Mouse (Mus musculus) brain, embryonic 14.5 days (tissue): ENCODE results near the gene Slc48a1.

Experiments used
- CTCF ChIP-seq: fragments of 200-500 bp; IDR thresholded peaks from 2 replicates; pipeline ENCODE4 v1.5.1; 2012; ENCODE audit warnings: inconsistent platforms, mild to moderate bottlenecking, moderate library complexity, borderline replicate concordance; ENCODE audit not compliant: insufficient read depth, insufficient read length; ENCODE audit errors: extremely low read depth
- POLR2A ChIP-seq: fragments of 200-500 bp; IDR thresholded peaks from 2 replicates; pipeline ENCODE4 v1.6.1; 2012; ENCODE audit warnings: mild to moderate bottlenecking, inconsistent platforms, borderline replicate concordance; ENCODE audit not compliant: poor library complexity, insufficient read depth, insufficient read length, severe bottlenecking; ENCODE audit errors: extremely low read depth

DNA sequence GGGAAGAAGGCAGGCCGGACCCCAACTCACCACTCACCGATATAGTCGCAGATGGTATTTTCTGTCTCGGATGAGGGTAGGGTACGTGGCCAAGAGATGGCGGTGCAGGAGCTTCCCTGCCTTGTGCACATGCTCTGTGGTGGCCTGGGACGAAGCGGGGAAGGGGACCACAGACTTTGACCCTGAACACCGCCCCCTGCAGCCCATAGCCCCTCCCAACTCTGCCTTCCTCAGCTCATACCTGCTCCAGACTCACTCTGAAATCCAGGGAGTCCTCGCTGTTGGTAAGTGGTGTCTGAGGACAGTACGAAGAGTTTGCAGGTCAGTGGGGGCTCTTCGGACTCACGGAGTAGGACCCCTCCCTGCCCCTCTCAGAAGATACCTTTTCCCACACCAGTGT lies 16.9 kb upstream of the Slc48a1 start:
- TF ChIP-seq CTCF (no peak), POLR2A (no peak)
